Comparison of ENCODE assay signal across 9 mouse cellular contexts in the genomic region with DNA sequence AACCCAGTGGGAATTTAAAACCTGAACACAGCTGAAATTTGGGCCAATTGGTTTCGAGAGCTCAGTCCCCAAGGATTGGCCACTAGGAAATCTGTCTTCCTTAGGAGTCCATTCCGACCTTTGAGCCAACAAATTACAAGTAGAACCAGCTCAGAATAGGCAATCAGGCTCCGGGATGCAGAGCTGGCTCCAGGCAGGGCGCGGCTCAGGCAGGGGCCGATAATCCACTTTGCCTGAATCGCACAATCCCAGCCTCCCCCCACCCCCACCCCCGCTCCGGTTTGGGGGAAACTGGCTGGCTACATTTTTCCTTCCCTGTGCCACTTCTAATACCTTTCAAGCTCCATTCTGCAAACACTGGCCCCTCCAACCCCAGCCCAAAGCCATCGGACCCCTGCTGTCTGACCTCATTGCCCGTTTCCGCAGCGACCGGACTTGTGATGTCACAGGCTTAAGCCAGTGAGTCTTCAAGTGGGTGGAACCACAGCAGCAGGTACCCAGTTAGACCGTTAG.
DNase-seq lines count a peak whose midpoint lies in the region; ATAC-seq lines count a peak whose summit lies in the region.
"Had no signal": no experiment of that assay in that cellular context is flagged by ENCODE, and none has a peak within 500 bp of the region (broad histone marks: within the 10 kb centered on the region; RNA-seq: fewer than 3 reads in every experiment).

No protein-coding gene starts in this region.

- H3K9me3 ChIP-seq in lung, embryonic 16.5 days (ENCODE audit: control insufficient read depth, low read length) = no peaks in the 10 kb centered on the region
- no peaks in the 10 kb centered on the region for H3K9me3 ChIP-seq in forebrain, embryonic 12.5 days
- no peaks in the 10 kb centered on the region for H3K9me3 ChIP-seq in limb, embryonic 15.5 days
- no peaks in the 10 kb centered on the region for H3K9me3 ChIP-seq in stomach, embryonic 16.5 days (replicated peaks; ENCODE audit: control insufficient read depth, low read length)

- peaks cover 8% of the 10 kb centered on the region; the same call in 1 of the 2 replicates for H3K4me1 ChIP-seq in lung, embryonic 16.5 days (replicated peaks; ENCODE audit: control insufficient read depth, insufficient read depth, low read length)
- H3K4me1 ChIP-seq in forebrain, embryonic 12.5 days = peaks cover 28% of the 10 kb centered on the region
- H3K4me1 ChIP-seq in limb, embryonic 15.5 days = peaks cover 21% of the 10 kb centered on the region
- H3K4me1 ChIP-seq in stomach, embryonic 16.5 days (ENCODE audit: control insufficient read depth, insufficient read depth, low read length) = peaks cover 10% of the 10 kb centered on the region

- peak overlapping the region; percentile 44 for H3K4me2 ChIP-seq in lung, embryonic 16.5 days (ENCODE audit: low read depth, low read length)
- peak overlapping the region; percentile 50 for H3K4me2 ChIP-seq in forebrain, embryonic 12.5 days
- peak overlapping the region; percentile 43 for H3K4me2 ChIP-seq in limb, embryonic 15.5 days
- H3K4me2 ChIP-seq in stomach, embryonic 16.5 days (ENCODE audit: low read depth, low read length) = peak overlapping the region; percentile 44

- no peak overlapping the region for H3K27ac ChIP-seq in lung, embryonic 16.5 days (ENCODE audit: low read length)
- no peak overlapping the region for H3K27ac ChIP-seq in forebrain, embryonic 12.5 days
- H3K27ac ChIP-seq in limb, embryonic 15.5 days = no peak overlapping the region
- no peak overlapping the region for H3K27ac ChIP-seq in stomach, embryonic 16.5 days (ENCODE audit: low read length)

- ATAC-seq in lung, embryonic 16.5 days (ENCODE audit: low read depth) = no peak
- peak; percentile 57; the same call in 1 of the 2 replicates for ATAC-seq in forebrain, embryonic 12.5 days (ENCODE audit: low FRiP score)
- no peak for ATAC-seq in limb, embryonic 15.5 days (ENCODE audit: insufficient number of reproducible peaks, low FRiP score, low TSS enrichment, low read depth)
- ATAC-seq in stomach, embryonic 16.5 days (ENCODE audit: insufficient read depth, low FRiP score) = peak; percentile 17; the same call in 1 of the 2 replicates

- H3K36me3 ChIP-seq in lung, embryonic 16.5 days (ENCODE audit: control insufficient read depth, insufficient read depth, low read length) = no peaks in the 10 kb centered on the region
- H3K36me3 ChIP-seq in forebrain, embryonic 12.5 days (replicated peaks) = no peaks in the 10 kb centered on the region
- no peaks in the 10 kb centered on the region for H3K36me3 ChIP-seq in limb, embryonic 15.5 days
- no peaks in the 10 kb centered on the region for H3K36me3 ChIP-seq in stomach, embryonic 16.5 days (ENCODE audit: control insufficient read depth, insufficient read depth, low read length)

- peak overlapping the region; percentile 24 for H3K4me3 ChIP-seq in lung, embryonic 16.5 days (ENCODE audit: low read length)
- H3K4me3 ChIP-seq in forebrain, embryonic 12.5 days (replicated peaks) = peak overlapping the region; percentile 30
- H3K4me3 ChIP-seq in limb, embryonic 15.5 days = peak overlapping the region; percentile 14; the same call in 1 of the 2 replicates
- H3K4me3 ChIP-seq in stomach, embryonic 16.5 days (replicated peaks; ENCODE audit: low read length) = peak overlapping the region; percentile 27

- 5% methylated on average over 12 of the region's 15 CpGs for WGBS in lung, embryonic 16.5 days
- 3% methylated on average over 15 of the region's 15 CpGs for WGBS in forebrain, embryonic 12.5 days
- 9% methylated on average over 15 of the region's 15 CpGs for WGBS in limb, embryonic 15.5 days
- WGBS in stomach, embryonic 16.5 days = 6% methylated on average over 15 of the region's 15 CpGs

- no peak overlapping the region for H3K9ac ChIP-seq in lung, embryonic 16.5 days (ENCODE audit: low read length)
- H3K9ac ChIP-seq in forebrain, embryonic 12.5 days = peak overlapping the region; percentile 33; the same call in 1 of the 2 replicates
- no peak overlapping the region for H3K9ac ChIP-seq in limb, embryonic 15.5 days
- H3K9ac ChIP-seq in stomach, embryonic 16.5 days (ENCODE audit: low read length) = peak overlapping the region; percentile 16; the same call in 1 of the 2 replicates

- peaks cover 24% of the 10 kb centered on the region for H3K27me3 ChIP-seq in lung, embryonic 16.5 days (ENCODE audit: control insufficient read depth, insufficient read depth, low read depth, low read length)
- 0 out of 2 replicates have a peak, but pooled peaks cover 14% of the 10 kb centered on the region for H3K27me3 ChIP-seq in forebrain, embryonic 12.5 days
- peaks cover 12% of the 10 kb centered on the region; the same call in 1 of the 2 replicates for H3K27me3 ChIP-seq in limb, embryonic 15.5 days
- H3K27me3 ChIP-seq in stomach, embryonic 16.5 days (ENCODE audit: control insufficient read depth, insufficient read depth, low read length) = 0 out of 2 replicates have a peak, but pooled peaks cover 5% of the 10 kb centered on the region

- DNase-seq in lung, postnatal 25 days (ENCODE audit: low spot score) = no peak
- no peak for DNase-seq in frontal cortex, postnatal 14 days (ENCODE audit: low spot score in 2 of 2)
- no peak for DNase-seq in cerebellum, adult 9-11 months
- DNase-seq in gastrocnemius, adult 8-10 months (ENCODE audit: low spot score in 2 of 2) = no peak
- DNase-seq: heart, postnatal 4 days had no signal

Comparison
In these comparisons a context has a peak if more than half of its experiments do, and no peak if none do; other contexts are left out.
1. ATAC-seq: peak in forebrain, embryonic 12.5 days (single experiment) and stomach, embryonic 16.5 days (single experiment); none in lung, embryonic 16.5 days (single experiment) and limb, embryonic 15.5 days (single experiment).
2. H3K9ac ChIP-seq: peak in forebrain, embryonic 12.5 days (single experiment) and stomach, embryonic 16.5 days (single experiment); none in lung, embryonic 16.5 days (single experiment) and limb, embryonic 15.5 days (single experiment).
3. Peak in every context shown above with its lines, with median percentiles within 50 percentile points of each other: H3K4me2 ChIP-seq and H3K4me3 ChIP-seq.